Mouse (Mus musculus) urinary bladder, postnatal 4 days (tissue): ENCODE data around the gene Saal1.
"Not testable (repeated sequence)": the region's sequence is repeated elsewhere in the genome, so short reads cannot be mapped to it uniquely, and the experiment has no call there.

Experiments
- DNase-seq, 2 experiments: peaks; one replicate each; pipeline ENCODE4 v3.0.0; 2021 to 2022; ENCODE audit warnings: low spot score in 2 of 2

Gene Saal1

DNA sequence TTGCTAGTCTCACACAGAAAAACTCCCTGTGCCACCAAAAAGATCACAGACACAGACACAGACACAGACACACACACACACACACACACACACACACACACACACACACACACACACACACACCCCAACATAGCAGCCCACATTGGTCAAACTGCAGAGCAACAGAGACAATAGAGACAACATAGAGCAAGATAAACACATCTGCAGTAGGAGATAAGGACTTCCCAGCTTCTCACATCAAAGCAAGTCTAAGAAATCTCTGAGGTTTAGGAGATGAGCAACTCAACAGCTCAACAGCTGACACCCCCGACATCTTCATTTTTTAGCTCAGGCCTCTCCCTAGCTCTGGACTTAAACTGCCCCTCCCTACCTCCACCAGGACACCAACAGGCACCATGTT lies 13.7 kb downstream of the Saal1 start:
- DNase-seq: no peak

- no peak for DNase-seq
These were observed 23.7 kb downstream of the Saal1 start for GRCm38 (mm10) chr7:46686827-46687226.

- DNase-seq: no peak
These were observed 29.7 kb downstream of the Saal1 start for GRCm38 (mm10) chr7:46680732-46681131.

DNA sequence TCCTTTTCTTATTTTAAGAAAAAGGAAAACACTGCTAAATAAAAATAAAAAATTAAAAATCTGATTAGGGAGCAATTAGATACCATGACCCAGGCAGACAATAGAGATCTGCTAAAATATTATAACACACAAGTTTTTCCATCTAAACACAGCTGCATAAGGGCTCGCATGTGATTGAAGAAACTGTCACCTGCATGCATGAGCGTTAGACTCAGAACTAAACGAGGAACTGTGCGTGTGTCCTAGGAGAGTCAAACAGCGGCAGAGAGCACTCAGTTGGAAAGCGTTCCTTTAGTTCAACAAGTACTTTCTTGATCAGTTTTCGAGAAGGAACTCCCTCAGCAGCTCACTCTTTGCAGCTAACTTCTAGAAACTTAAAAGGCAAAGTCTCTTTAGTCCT lies 31.4 kb downstream of the Saal1 start:
- not testable (repeated sequence) for DNase-seq

GRCm38 (mm10) chr7:46678417-46678816 lies 32.1 kb downstream of the Saal1 start:
- no peak for DNase-seq

DNA sequence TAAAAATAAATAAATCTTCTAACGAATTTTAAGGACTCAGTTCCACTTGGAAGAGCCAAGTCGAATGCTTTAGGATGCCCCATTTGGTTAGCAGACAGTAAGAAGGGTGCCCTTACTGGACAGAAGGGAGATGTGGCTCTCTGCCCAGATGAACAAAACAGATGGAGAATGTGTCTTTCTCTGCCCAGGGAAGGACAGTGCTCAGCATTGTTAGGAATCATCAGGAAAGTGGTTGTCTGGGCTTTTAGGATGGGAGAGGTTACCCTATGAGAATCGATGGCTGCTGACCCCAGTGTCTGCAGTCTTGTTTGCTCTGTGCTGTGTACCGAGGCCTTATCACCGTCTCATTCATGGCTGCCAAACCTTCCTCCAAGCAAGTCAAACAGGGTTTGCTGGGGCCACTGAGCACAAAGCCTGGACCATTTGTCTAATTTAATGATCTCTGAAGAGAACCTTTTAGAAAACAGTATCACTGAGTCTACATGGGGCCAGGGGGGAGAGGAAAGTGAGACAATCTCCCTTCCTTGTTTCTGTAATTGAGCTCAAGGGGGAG lies 33.6 kb downstream of the Saal1 start:
- DNase-seq: no peak

- DNase-seq: no peak
These were observed 34.6 kb downstream of the Saal1 start for GRCm38 (mm10) chr7:46675886-46676285.

GRCm38 (mm10) chr7:46675061-46675460 lies 35.4 kb downstream of the Saal1 start:
- DNase-seq: no peak

DNA sequence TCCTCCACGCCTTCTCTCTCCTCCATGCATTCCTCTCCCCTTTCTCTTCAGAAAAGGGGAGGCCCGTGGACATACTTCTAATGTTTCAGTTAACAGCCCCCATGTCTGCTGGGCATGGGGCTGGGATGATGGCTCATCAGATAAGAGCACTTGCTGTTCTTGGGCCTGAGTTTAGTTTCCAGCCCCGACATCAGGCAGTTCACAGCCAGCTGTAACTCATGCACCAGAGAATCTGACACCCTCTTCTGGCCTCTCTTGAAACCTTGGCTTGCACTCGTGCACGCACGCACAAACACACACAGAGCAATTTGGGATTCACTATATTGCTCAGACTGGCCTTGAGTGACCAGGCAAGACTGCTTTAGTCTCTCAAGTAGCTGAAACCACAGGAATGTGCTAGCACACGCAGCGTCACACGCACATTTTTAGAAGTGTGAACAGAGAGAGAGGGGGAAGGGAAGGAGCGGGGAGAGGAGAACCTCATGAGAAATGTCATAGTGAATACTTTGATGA lies 38.3 kb downstream of the Saal1 start, which contains the start of gene Tph1:
Gene Tph1, minus strand, starts transcription at position 378 of the 513 bp plus-strand sequence.
- DNase-seq: no peak

GRCm38 (mm10) chr7:46667256-46667655 lies 43.2 kb downstream of the Saal1 start:
- DNase-seq: no peak

DNA sequence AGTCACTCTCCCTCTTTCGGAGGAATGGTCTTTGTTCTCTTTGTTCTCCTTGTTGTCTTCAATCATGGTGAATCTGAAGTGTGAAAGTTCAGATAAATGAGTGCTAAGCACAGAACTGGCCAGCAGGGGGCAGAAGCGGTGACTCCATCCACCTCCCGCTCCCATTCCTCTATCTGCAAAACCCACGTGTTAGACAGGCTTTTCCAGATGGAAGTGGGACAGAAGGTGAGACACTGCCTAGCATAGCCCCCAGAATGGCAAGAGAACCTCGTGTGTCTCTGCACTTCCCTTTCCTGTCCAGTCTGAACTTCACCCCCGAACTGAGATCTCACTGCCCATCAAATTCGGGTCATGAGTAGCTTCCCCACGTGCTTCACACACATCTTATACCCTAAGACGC lies 45.2 kb downstream of the Saal1 start:
- no peak for DNase-seq

DNA sequence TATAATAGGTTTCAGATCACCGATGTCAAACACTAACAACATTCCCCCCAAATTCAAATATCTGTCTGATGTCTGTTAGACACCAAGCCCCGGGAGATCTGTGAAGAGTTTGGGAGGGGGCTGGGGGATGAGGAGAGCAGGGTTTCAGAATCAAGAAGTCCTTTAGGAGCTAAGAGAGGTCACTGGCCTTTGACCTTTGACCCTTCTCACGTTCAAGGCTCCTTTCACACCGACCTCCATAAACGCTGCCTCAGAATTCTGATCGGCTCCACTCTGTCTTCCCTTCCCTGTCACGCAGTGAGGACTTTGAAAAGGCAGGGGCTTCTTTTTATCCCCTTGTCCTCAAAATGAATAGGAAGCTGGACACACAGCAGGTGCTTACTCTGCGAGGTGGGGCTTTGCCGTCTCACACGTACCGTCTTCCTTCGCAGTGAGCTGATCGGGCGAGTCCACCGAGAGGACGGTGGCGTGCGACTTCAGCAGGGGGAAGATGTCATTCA lies 48.8 kb downstream of the Saal1 start:
- no peak for DNase-seq

GRCm38 (mm10) chr7:46652279-46652678 lies 58.2 kb downstream of the Saal1 start:
- no peak for DNase-seq

DNA sequence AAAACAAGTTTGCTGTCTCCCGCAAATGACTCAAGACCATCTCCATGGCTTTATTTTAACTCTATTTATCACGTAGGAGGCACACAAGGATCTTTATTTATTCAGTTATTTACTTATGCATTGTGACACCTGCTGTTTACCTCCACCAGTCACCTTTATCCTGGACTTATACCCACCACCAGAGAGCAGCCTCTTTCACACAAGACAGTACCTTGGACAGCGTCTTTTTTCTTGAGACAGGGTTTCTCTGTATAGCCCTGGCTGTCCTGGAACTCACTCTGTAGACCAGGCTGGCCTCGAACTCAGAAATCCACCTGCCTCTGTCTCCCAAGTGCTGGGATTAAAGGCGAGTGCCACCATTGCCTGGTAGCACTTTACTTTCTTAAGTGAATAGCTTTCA lies 60.2 kb downstream of the Saal1 start:
- not testable (repeated sequence) for DNase-seq

DNA sequence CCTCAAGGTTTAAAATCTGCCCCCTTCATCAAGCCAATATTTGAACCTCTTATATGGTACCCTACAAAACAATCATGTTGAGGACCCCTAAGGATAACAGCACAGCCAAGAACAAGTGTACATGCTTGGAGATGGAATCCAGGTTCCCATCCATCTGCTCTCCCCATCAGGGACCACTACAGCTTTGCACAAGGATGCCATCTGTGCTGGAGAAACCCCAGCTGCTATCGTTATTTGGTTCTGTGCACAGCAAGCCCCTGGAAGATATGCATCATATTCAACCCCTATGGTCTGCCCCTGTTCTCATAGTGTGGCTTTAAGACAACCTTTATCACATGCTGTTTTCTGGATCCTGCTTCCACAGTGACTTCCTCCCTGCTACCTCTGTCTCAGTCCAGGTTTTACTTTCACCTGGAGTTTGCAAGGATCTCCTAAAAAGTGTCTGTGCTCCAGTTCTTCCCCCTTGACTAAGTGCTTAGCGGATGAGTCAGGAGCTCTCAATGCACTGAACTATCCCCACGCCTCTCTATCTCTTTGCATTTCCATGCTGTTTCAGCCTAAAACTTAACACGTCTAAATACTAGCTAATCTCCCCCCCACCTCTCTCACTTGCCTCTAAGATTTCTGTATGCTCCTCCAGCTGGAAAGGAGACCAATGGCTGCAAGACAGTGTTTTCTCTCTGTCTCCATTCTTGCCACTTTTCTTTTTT lies 61.9 kb downstream of the Saal1 start:
- DNase-seq: no peak

- no peak for DNase-seq
These were observed 67.3 kb downstream of the Saal1 start for GRCm38 (mm10) chr7:46643172-46643571.

- DNase-seq: no peak
These were observed 70.4 kb downstream of the Saal1 start for GRCm38 (mm10) chr7:46640062-46640461.

DNA sequence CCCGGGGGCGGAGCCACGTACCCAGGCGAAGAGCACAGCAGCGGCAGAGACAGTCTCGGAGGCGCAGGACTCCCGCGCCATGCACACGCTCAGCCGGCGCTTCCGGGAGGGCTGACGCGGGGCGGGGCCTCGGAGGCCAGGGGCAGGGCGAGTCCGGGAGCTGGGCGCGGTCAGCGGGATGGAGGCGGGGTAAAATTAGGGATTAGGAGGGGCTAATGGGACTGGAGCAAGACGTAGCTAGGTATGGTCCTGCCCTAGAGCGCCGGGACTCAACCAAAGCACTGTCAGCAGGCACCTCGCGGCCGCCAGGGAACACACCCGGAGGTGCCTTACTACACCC lies 70.8 kb downstream of the Saal1 start, which contains the start of gene Sergef:
Gene Sergef, minus strand, starts transcription at position 116 of the 340 bp plus-strand sequence.
- DNase-seq: peak; percentile 81 to 89

DNA sequence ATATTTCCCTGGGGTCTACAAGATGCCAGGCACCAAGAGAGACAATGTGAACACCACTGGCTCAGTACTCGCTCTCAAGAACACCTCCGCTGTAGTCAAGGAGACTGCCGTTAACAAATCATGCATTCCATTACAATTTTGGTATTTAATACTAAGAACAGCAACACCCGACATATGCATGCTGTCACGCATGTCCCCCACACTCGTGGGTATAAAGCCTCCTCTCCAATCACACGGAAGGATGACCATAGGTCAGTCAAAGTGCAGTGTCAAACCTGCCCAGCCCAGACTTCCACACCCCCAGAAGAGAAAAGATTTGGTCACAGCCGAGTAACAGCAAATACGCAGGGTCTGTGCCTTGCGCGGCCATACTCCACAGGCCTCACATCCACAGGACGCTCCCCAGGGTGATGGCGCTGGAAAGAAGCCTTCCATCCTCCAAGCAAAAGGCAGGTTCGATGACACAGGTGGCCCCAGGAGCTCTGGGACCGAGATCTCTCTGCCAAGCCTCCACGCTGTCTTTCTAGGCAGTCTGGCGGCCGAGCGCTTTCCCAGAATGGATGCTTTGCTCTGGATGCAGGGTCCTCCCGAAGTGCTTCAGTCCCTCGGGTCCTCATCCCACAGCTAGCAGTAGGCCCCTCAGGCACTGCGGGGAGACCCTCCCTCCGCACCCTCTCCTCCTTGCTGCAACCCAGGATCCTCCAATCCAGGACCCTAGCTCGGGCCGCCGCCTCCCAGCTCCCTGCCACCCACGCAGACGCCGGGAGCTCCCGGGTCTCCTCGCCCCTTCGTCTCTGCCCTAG lies 71.4 kb downstream of the Saal1 start:
- no peak for DNase-seq
